Mouse (Mus musculus) spleen, adult 2 months (tissue): ENCODE results near the gene Gm44965.

Experiments
- CTCF ChIP-seq: fragments of 200-500 bp; IDR thresholded peaks from 2 replicates; pipeline ENCODE4 v1.5.1; 2011; ENCODE audit warnings: mild to moderate bottlenecking, inconsistent platforms; ENCODE audit not compliant: insufficient read depth, insufficient read length, insufficient replicate concordance; ENCODE audit errors: extremely low read depth
- POLR2A ChIP-seq: fragments of 200-500 bp; IDR thresholded peaks from 2 replicates; pipeline ENCODE4 v1.6.1; 2011; ENCODE audit warnings: low read depth, low read length, inconsistent platforms

- no peak for TF ChIP-seq CTCF
- no peak for TF ChIP-seq POLR2A
Measured at GRCm38 (mm10) chr6:48545251-48545650, 48.5 kb upstream of the Gm44965 start.
